ENCODE assay signal across 15 mouse cellular contexts in genomic region chr4:155184248-155185070, GRCm38 (mm10). TPM values are rescaled to one million over a fixed set of nuclear protein-coding genes. Genes with fewer than 3 reads are reported as not detected.
DNase-seq lines count a peak whose midpoint lies in the region; ATAC-seq and TF ChIP-seq lines count a peak whose summit lies in the region.
"Had no signal": no experiment of that assay in that cellular context is flagged by ENCODE, and none has a peak within 500 bp of the region (broad histone marks: within the 10 kb centered on the region; RNA-seq: fewer than 3 reads in every experiment).

No protein-coding gene starts in this region.

- H3K27ac ChIP-seq in heart, embryonic 13.5 days (replicated peaks): peak overlapping the region; percentile 92
- H3K27ac ChIP-seq in lung, embryonic 15.5 days: peak overlapping the region; percentile 40; the same call in 1 of the 2 replicates
- peak overlapping the region; percentile 61 for H3K27ac ChIP-seq in heart, postnatal 0 days (ENCODE audit: low read depth)
- H3K27ac ChIP-seq in limb, embryonic 13.5 days: peak overlapping the region; percentile 67
- H3K27ac ChIP-seq: embryonic facial prominence, embryonic 12.5 days; forebrain, embryonic 12.5 days had no signal

- no peak for ATAC-seq in heart, embryonic 13.5 days (ENCODE audit: extremely low read depth, insufficient number of reproducible peaks, low FRiP score, low TSS enrichment)
- ATAC-seq in lung, embryonic 15.5 days (ENCODE audit: borderline replicate concordance, extremely low read depth, low FRiP score, low TSS enrichment): no peak
- ATAC-seq in heart, postnatal 0 days (ENCODE audit: insufficient read depth, low read depth): peak; percentile 53
- ATAC-seq in limb, embryonic 13.5 days (ENCODE audit: low FRiP score, low read depth): no peak
- ATAC-seq: CD4-positive, CD25-positive, alpha-beta regulatory T cell, adult 4 months had no signal

- peak overlapping the region; percentile 62 for H3K4me2 ChIP-seq in heart, embryonic 13.5 days
- peak overlapping the region; percentile 11; the same call in 1 of the 2 replicates for H3K4me2 ChIP-seq in lung, embryonic 15.5 days
- H3K4me2 ChIP-seq in heart, postnatal 0 days (ENCODE audit: low read depth, low read length): peak overlapping the region; percentile 32
- peak overlapping the region; percentile 32 for H3K4me2 ChIP-seq in limb, embryonic 13.5 days (replicated peaks)
- H3K4me2 ChIP-seq: embryonic facial prominence, embryonic 12.5 days; forebrain, embryonic 12.5 days had no signal

- H3K36me3 ChIP-seq in heart, embryonic 13.5 days: no peaks in the 10 kb centered on the region
- H3K36me3 ChIP-seq in lung, embryonic 15.5 days: no peaks in the 10 kb centered on the region
- no peaks in the 10 kb centered on the region for H3K36me3 ChIP-seq in heart, postnatal 0 days (replicated peaks; ENCODE audit: control insufficient read depth, insufficient read depth, low read length)
- H3K36me3 ChIP-seq in limb, embryonic 13.5 days: peaks cover 4% of the 10 kb centered on the region; the same call in 1 of the 2 replicates
- H3K36me3 ChIP-seq: embryonic facial prominence, embryonic 12.5 days; forebrain, embryonic 12.5 days had no signal

- H3K4me1 ChIP-seq in heart, embryonic 13.5 days: peaks cover 83% of the 10 kb centered on the region
- peaks cover 73% of the 10 kb centered on the region for H3K4me1 ChIP-seq in lung, embryonic 15.5 days
- H3K4me1 ChIP-seq in heart, postnatal 0 days (ENCODE audit: control insufficient read depth, insufficient read depth): peaks cover 74% of the 10 kb centered on the region
- peaks cover 81% of the 10 kb centered on the region for H3K4me1 ChIP-seq in limb, embryonic 13.5 days

- no peak for TF ChIP-seq CTCF in heart, postnatal 0 days (IDR thresholded peaks at IDR 0.05; ENCODE audit: low read depth)

- H3K9me3 ChIP-seq in heart, embryonic 13.5 days: no peaks in the 10 kb centered on the region
- no peaks in the 10 kb centered on the region for H3K9me3 ChIP-seq in lung, embryonic 15.5 days
- no peaks in the 10 kb centered on the region for H3K9me3 ChIP-seq in heart, postnatal 0 days (replicated peaks; ENCODE audit: control insufficient read depth, low read length)
- H3K9me3 ChIP-seq in limb, embryonic 13.5 days: no peaks in the 10 kb centered on the region
- H3K9me3 ChIP-seq: embryonic facial prominence, embryonic 12.5 days; forebrain, embryonic 12.5 days had no signal

- no peak for TF ChIP-seq EP300 in heart, postnatal 0 days (IDR thresholded peaks at IDR 0.05; ENCODE audit: low read depth)

- no peaks in the 10 kb centered on the region for H3K27me3 ChIP-seq in heart, embryonic 13.5 days (replicated peaks)
- no peaks in the 10 kb centered on the region for H3K27me3 ChIP-seq in lung, embryonic 15.5 days
- H3K27me3 ChIP-seq in heart, postnatal 0 days (ENCODE audit: control insufficient read depth, insufficient read depth, low read length): no peaks in the 10 kb centered on the region
- H3K27me3 ChIP-seq in limb, embryonic 13.5 days: no peaks in the 10 kb centered on the region
- H3K27me3 ChIP-seq: embryonic facial prominence, embryonic 12.5 days; forebrain, embryonic 12.5 days had no signal

- 0 out of 2 replicates have a peak overlapping the region, but pooled peaks have one; percentile 9 for H3K4me3 ChIP-seq in heart, embryonic 13.5 days
- H3K4me3 ChIP-seq in lung, embryonic 15.5 days: no peak overlapping the region
- H3K4me3 ChIP-seq in heart, postnatal 0 days (ENCODE audit: low read depth, low read length): no peak overlapping the region
- no peak overlapping the region for H3K4me3 ChIP-seq in limb, embryonic 13.5 days
- H3K4me3 ChIP-seq: embryonic facial prominence, embryonic 12.5 days; forebrain, embryonic 12.5 days had no signal

- no peak for DNase-seq in heart, adult 9 months (ENCODE audit: low spot score in 2 of 2)
- DNase-seq in lung, postnatal 4 days: no peak
- DNase-seq in heart, postnatal 0 days (ENCODE audit: low spot score): peak; percentile 57
- no peak for DNase-seq in urinary bladder, postnatal 25 days (ENCODE audit: low spot score)
- DNase-seq in layer of hippocampus, adult 18-20 months (ENCODE audit: low spot score in 2 of 2): no peak
- DNase-seq: adrenal gland, postnatal 14 days; kidney, adult 9 months; right cerebral cortex, postnatal 4 days; thymus, postnatal 36 days had no signal

- H3K9ac ChIP-seq in heart, embryonic 13.5 days: peak overlapping the region; percentile 71
- 0 out of 2 replicates have a peak overlapping the region, but pooled peaks have one; percentile 10 for H3K9ac ChIP-seq in lung, embryonic 15.5 days
- H3K9ac ChIP-seq in heart, postnatal 0 days (replicated peaks; ENCODE audit: low read depth, low read length): no peak overlapping the region; the same call in 1 of the 2 replicates
- H3K9ac ChIP-seq in limb, embryonic 13.5 days: peak overlapping the region; percentile 35; the same call in 1 of the 2 replicates
- H3K9ac ChIP-seq: embryonic facial prominence, embryonic 12.5 days; forebrain, embryonic 12.5 days had no signal

- 34% methylated on average over 18 of the region's 18 CpGs for WGBS in heart, embryonic 13.5 days
- WGBS in lung, embryonic 15.5 days: 54% methylated on average over 18 of the region's 18 CpGs
- 25% methylated on average over 18 of the region's 18 CpGs for WGBS in heart, postnatal 0 days
- 75% methylated on average over 18 of the region's 18 CpGs for WGBS in limb, embryonic 13.5 days

RNA-seq across cellular contexts. Expression of gene Ski, which starts 37.9 kb away (rescaled TPM):
- 10.1 and 10.2 TPM in 2 replicates for polyA plus RNA-seq in heart, embryonic 13.5 days (2015; fragmentation: Nextera tagmentation; extraction: Ambion mirVana)
- 16.1 and 16.9 TPM in 2 replicates for polyA plus RNA-seq in lung, embryonic 15.5 days (2015; fragmentation: Nextera tagmentation; extraction: Ambion mirVana)
- total RNA-seq in heart, postnatal 0 days (2014; rRNA removed; ENCODE audit: low replicate concordance): 53.2 and 60.6 TPM in 2 replicates
- polyA plus RNA-seq in heart, postnatal 0 days (2015; fragmentation: Nextera tagmentation; extraction: Ambion mirVana): 7.7 and 9.3 TPM in 2 replicates
- 24.4 and 24.8 TPM in 2 replicates for polyA plus RNA-seq in limb, embryonic 13.5 days (2015; fragmentation: Nextera tagmentation; extraction: Ambion mirVana)
- total RNA-seq in layer of hippocampus, adult 18-20 months (2021): 100 to 1,000 TPM; 136 to 138 TPM

Comparison
In these comparisons a context has a peak if more than half of its experiments do, and no peak if none do; other contexts are left out.
1. H3K27ac ChIP-seq: peak in every context shown above with its lines; median percentile 92 in heart, embryonic 13.5 days; 67 in limb, embryonic 13.5 days; 61 in heart, postnatal 0 days; 40 in lung, embryonic 15.5 days.
2. H3K4me2 ChIP-seq: peak in every context shown above with its lines; median percentile 62 in heart, embryonic 13.5 days; 32 in heart, postnatal 0 days; 32 in limb, embryonic 13.5 days; 11 in lung, embryonic 15.5 days.